In genomic region chr14:25609355-25609754, GRCm38 (mm10) we compare ENCODE assay signal across 8 mouse cellular contexts.
DNase-seq lines count a peak whose midpoint lies in the region; ATAC-seq and TF ChIP-seq lines count a peak whose summit lies in the region.

No protein-coding gene starts in this region.

- no peak for TF ChIP-seq CTCF in liver, postnatal 0 days (IDR thresholded peaks at IDR 0.05; ENCODE audit: low read depth)

- no peak for TF ChIP-seq EP300 in liver, postnatal 0 days (IDR thresholded peaks at IDR 0.05; ENCODE audit: low read depth)

- peak overlapping the region; percentile 38; the same call in 1 of the 2 replicates for H3K4me2 ChIP-seq in liver, postnatal 0 days (ENCODE audit: low read depth, low read length)
- H3K4me2 ChIP-seq in embryonic facial prominence, embryonic 14.5 days (ENCODE audit: low read depth, low read length): peak overlapping the region; percentile 42

- 37% methylated on average over 7 of the region's 7 CpGs for WGBS in liver, postnatal 0 days (ENCODE audit: insufficient replicate concordance)
- WGBS in embryonic facial prominence, embryonic 14.5 days: 49% methylated on average over 7 of the region's 7 CpGs

- H3K4me3 ChIP-seq in liver, postnatal 0 days (ENCODE audit: low read depth, low read length): no peak overlapping the region
- H3K4me3 ChIP-seq in embryonic facial prominence, embryonic 14.5 days (ENCODE audit: low read depth, low read length): no peak overlapping the region

- H3K36me3 ChIP-seq in liver, postnatal 0 days (replicated peaks; ENCODE audit: insufficient read depth, low read length): peaks cover 4% of the 10 kb centered on the region; the same call in 1 of the 2 replicates
- H3K36me3 ChIP-seq in embryonic facial prominence, embryonic 14.5 days (ENCODE audit: control insufficient read depth, insufficient read depth, low read length): no peaks in the 10 kb centered on the region

- 0 out of 2 replicates have a peak, but pooled peaks cover 6% of the 10 kb centered on the region for H3K27me3 ChIP-seq in liver, postnatal 0 days (ENCODE audit: insufficient read depth, low read length)
- no peaks in the 10 kb centered on the region for H3K27me3 ChIP-seq in embryonic facial prominence, embryonic 14.5 days (replicated peaks; ENCODE audit: control insufficient read depth, insufficient read depth, low read length)

- ATAC-seq in liver, postnatal 0 days: no peak
- ATAC-seq in embryonic facial prominence, embryonic 14.5 days (ENCODE audit: low read depth): no peak

- no peak overlapping the region for H3K9ac ChIP-seq in liver, postnatal 0 days (replicated peaks)
- H3K9ac ChIP-seq in embryonic facial prominence, embryonic 14.5 days (ENCODE audit: low read depth, low read length): no peak overlapping the region

- 0 out of 2 replicates have a peak overlapping the region, but pooled peaks have one; percentile 3 for H3K27ac ChIP-seq in liver, postnatal 0 days (ENCODE audit: low read depth)
- no peak overlapping the region for H3K27ac ChIP-seq in embryonic facial prominence, embryonic 14.5 days (replicated peaks; ENCODE audit: low read depth, low read length)

- intact Hi-C loops in left cerebral cortex, postnatal 4 days (cut with DNase I): no loop called here

- DNase-seq in liver, postnatal 0 days: no peak
- DNase-seq in liver: no peak
- no peak for DNase-seq in embryonic facial prominence, embryonic 14.5 days (ENCODE audit: low spot score)
- peak; percentile 76 for DNase-seq in induced T-regulatory cell, adult 2 months (ENCODE audit: low read depth)
- DNase-seq in right cerebral cortex, postnatal 25 days: peak; percentile 39
- DNase-seq in adrenal gland, adult 18-20 months (ENCODE audit: low spot score in 2 of 2): no peak
- DNase-seq in left cerebral cortex, postnatal 4 days: no peak
- DNase-seq in layer of hippocampus, adult 8-10 months (ENCODE audit: low spot score in 2 of 2): no peak

- no peaks in the 10 kb centered on the region for H3K9me3 ChIP-seq in liver, postnatal 0 days (ENCODE audit: low read length)
- H3K9me3 ChIP-seq in embryonic facial prominence, embryonic 14.5 days (ENCODE audit: control insufficient read depth, low read length): no peaks in the 10 kb centered on the region

- H3K4me1 ChIP-seq in liver, postnatal 0 days (ENCODE audit: insufficient read depth): peaks cover 48% of the 10 kb centered on the region
- H3K4me1 ChIP-seq in embryonic facial prominence, embryonic 14.5 days (ENCODE audit: control insufficient read depth, insufficient read depth, low read length): peaks cover 63% of the 10 kb centered on the region

Comparison
In these comparisons a context has a peak if more than half of its experiments do, and no peak if none do; other contexts are left out.
1. DNase-seq: peak in induced T-regulatory cell, adult 2 months (single experiment) and right cerebral cortex, postnatal 25 days (single experiment); none in liver, postnatal 0 days (single experiment), liver (single experiment), embryonic facial prominence, embryonic 14.5 days (single experiment), adrenal gland, adult 18-20 months (0 of 2), left cerebral cortex, postnatal 4 days (single experiment) and layer of hippocampus, adult 8-10 months (0 of 2).